Comparison of ENCODE assay signal across 9 mouse cellular contexts in the genomic region with DNA sequence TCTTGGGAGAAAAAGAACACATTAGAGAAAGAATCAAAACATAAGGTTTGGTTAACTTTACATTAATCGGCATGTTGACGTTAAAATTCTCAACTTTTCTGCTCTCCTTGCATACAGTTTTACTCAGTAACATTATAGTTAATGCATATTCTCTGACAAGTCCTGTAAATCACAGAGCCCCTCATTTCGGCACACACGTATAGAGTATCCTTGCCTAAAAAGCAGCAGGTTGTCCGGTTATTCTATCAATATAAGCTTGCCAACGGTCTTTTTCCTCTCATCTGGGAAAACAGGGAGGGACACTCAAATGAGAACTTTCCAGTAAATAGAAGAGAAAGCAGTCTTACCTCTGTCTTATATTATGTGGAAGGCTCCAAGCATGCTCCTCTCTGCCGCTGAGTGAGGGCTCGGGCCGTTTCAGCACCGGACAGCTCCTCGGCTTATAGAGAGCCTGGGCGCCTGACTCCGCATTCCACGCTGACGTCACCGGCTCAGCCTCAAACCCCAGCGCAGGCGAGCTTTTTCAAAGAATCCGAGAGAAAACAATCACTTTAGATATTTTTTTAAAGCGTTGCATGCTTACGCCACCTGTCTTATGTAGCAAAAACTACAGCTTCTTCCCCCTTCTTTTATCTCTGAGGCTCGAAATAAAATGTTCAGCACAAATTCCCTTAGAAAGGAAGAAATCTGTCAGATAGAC. TPM values are rescaled to one million over a fixed set of nuclear protein-coding genes. Genes with fewer than 3 reads are reported as not detected.
A peak's percentile ranks its signal among the peaks of the same experiment; 100 is the strongest.
DNase-seq lines count a peak whose midpoint lies in the region; ATAC-seq lines count a peak whose summit lies in the region.
"Had no signal": no experiment of that assay in that cellular context is flagged by ENCODE, and none has a peak within 500 bp of the region (broad histone marks: within the 10 kb centered on the region; RNA-seq: fewer than 3 reads in every experiment).

A gene (minus strand): TSS at position 512 of the 700 bp plus-strand sequence.

- no peaks in the 10 kb centered on the region for H3K9me3 ChIP-seq in hindbrain, embryonic 15.5 days

- H3K4me2 ChIP-seq in hindbrain, embryonic 15.5 days, result peak within 1 kb of the TSS; percentile 55

- H3K27ac ChIP-seq in hindbrain, embryonic 15.5 days (replicated peaks), result peak within 1 kb of the TSS; percentile 75
- H3K27ac ChIP-seq: macrophage had no signal

- ATAC-seq in activated CD4-positive, CD25-positive, alpha-beta regulatory T cell, adult 4 months, result peak; percentile 19
- peak; percentile 95 for ATAC-seq in hindbrain, embryonic 15.5 days (ENCODE audit: low FRiP score, low read depth)
- ATAC-seq in monocyte, adult 5-6 weeks (replicated peaks; ENCODE audit: insufficient number of reproducible peaks, low FRiP score, low TSS enrichment, poor library complexity, severe bottlenecking), result no peak

- H3K4me3 ChIP-seq in hindbrain, embryonic 15.5 days, result peak within 1 kb of the TSS; percentile 54

- H3K9ac ChIP-seq in hindbrain, embryonic 15.5 days, result peak within 1 kb of the TSS; percentile 35

- peaks cover 18% of the 10 kb centered on the region for H3K36me3 ChIP-seq in hindbrain, embryonic 15.5 days

- peak; percentile 91 to 95 for DNase-seq in cerebellum, postnatal 25 days
- peak; percentile 87 to 90 for DNase-seq in frontal cortex, postnatal 36 days (ENCODE audit: low spot score in 2 of 2)
- peak; percentile 75 to 87 for DNase-seq in layer of hippocampus, postnatal 10 days (ENCODE audit: low spot score in 2 of 2)
- peak; percentile 84 for DNase-seq in lung, postnatal 10 days
- peak; percentile 90 for DNase-seq in retina, postnatal 1 day

- 11% methylated on average over 22 of the region's 22 CpGs for WGBS in hindbrain, embryonic 15.5 days

- H3K27me3 ChIP-seq in hindbrain, embryonic 15.5 days, result no peaks in the 10 kb centered on the region

- no peaks in the 10 kb centered on the region for H3K4me1 ChIP-seq in hindbrain, embryonic 15.5 days (replicated peaks)

RNA-seq across cellular contexts. Expression of the gene that starts here (rescaled TPM):
- not detected for polyA plus RNA-seq in activated CD4-positive, CD25-positive, alpha-beta regulatory T cell, adult 4 months (2017; shearing (Covaris generic))
- polyA plus RNA-seq in hindbrain, embryonic 15.5 days (2015; fragmentation: Nextera tagmentation; extraction: Ambion mirVana), result 158 and 166 TPM in 2 replicates
- 100 to 1,000 TPM; 165 to 170 TPM for total RNA-seq in layer of hippocampus, postnatal 10 days (2021)
- not detected in 3 replicates for total RNA-seq in monocyte, adult 5-6 weeks (2017)
- polyA plus RNA-seq: macrophage had no signal

Comparison
In these comparisons a context has a peak if more than half of its experiments do, and no peak if none do; other contexts are left out.
1. RNA of the gene that starts here (total RNA-seq): 165 to 170 TPM in layer of hippocampus, postnatal 10 days; not detected in monocyte, adult 5-6 weeks; every median in the first group is over 100 times any median in the second.
2. RNA of the gene that starts here (polyA plus RNA-seq): 158 to 166 TPM in hindbrain, embryonic 15.5 days; not detected in activated CD4-positive, CD25-positive, alpha-beta regulatory T cell, adult 4 months; every median in the first group is over 100 times any median in the second.
3. Peak in ATAC-seq in activated CD4-positive, CD25-positive, alpha-beta regulatory T cell, adult 4 months; RNA of the gene not detected or under 1 TPM.
4. Peak in every context shown above with its lines, with median percentiles within 50 percentile points of each other: DNase-seq.